Mouse (Mus musculus) hindlimb bud, embryonic 11.5 days (tissue): ENCODE measurements around the gene Fry.

Experiments
- DNase-seq: peaks from one replicate; pipeline ENCODE4 v3.0.0-alpha.2; 2012; ENCODE audit warnings: low read depth, low spot score; ENCODE audit errors: extremely low spot score

The Fry gene

DNA sequence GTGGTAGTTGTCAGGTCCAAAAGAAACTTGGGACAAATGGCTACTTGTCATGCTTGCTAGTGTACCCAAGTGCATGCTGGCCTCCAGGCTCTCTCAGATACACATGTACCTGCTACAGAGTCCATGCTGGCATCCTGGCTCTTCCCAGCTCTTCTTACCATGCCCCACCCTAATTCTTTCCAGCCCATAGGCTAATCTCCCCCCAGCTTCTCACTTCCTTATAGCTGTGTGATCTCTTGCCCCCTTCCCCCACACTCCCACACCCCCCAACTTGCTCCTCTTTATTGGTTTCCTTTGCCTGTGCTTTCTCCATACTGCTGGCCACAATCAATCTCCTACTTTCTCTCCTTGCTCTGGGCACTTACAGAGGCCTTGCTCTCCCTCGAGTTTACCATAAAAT lies 146.6 kb downstream of the Fry start:
- no peak for DNase-seq

DNA sequence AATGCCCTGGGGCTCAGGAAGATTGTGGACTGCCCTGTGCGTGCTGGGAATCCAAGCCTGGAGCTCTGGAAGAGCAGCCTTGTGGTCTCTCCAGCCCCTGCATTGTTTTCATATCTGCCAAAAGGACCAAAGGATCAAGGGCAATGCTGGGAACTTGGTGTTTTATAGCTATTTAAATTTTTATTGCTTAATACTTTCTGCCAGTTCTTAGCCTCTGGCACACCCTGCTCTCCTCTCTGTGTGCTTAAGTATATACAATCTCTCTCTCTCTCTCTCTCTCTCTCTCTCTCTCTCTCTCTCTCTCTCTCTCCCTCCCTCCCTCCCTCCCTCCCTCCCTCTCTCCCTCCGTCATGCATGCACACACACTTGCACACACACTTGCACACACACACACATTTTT lies 147.5 kb downstream of the Fry start:
- no peak for DNase-seq

DNA sequence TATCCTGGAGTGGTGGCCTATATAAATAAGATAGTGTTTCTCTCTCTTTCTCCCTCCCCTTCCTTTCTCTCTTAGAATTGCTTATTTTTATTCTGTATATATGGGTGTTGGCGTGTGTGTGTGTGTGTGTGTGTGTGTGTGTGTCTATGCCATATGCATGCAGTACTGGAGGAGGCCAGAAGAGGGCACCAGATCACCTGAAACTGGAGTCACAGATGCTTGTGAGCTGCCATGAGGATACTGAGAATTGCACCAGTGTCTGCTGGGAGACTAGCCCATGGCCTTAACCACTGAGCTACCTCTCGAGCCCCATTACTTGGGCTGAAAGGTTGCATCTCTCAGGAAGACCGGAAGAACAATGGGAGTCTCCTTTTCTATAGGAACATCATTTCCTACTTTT lies 149.8 kb downstream of the Fry start:
- no peak for DNase-seq

DNA sequence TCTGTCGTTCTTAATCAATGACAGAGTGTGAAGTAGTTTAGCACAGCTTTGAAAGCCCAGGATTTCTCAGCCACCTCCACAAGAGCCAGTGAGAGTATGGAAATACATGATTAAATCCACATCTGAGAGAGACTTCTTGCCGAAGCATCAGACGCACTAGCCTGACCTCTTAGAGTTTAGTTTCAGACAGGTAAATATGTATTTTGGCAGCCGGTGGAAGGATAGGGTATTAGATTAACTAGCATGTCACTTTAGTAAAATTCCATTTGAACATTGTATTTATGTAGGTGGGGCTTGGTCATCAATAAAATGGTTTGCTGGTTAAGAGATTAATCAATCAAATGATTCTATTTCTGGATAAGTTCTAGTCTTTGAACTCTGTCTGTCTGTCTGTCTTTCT lies 152.0 kb downstream of the Fry start:
- no peak for DNase-seq

DNA sequence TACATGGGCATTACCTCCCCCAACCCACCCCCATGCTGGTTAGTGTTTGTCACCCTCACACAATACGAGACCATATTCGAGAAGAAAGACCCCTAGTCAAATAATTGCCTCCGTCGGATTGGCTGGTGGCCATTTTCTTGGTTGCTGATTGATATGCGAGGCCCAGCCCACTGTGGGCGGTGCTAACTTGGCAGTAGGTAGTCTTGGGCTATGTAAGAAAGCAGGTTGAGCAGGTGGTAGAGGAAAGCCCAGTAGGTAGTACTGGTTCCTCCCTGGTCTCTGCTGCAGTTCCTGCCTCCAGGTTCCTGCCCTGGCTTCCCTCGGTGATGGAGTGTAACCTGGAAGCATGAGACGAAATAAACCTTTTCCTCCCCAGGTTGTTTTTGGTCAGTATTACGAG lies 153.7 kb downstream of the Fry start:
- no peak for DNase-seq

DNA sequence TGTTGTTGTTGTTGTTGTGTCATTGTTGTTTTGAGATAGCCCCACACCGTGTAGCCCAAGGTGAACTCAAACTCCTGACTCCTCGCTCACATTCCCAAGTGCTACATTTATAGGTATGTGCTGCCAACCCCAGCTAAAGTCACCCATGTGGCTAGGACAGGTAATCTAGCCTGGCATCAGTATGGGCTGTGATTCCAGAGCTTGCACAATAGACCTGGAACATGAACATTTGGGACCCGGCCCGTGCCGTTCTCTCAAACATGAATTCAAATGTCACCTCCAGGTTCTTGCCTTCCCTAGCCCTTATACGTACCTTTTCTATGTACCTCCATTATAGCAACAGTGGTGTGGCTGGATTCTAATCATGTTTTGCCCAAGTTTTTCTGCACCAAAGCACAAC lies 156.9 kb downstream of the Fry start:
- DNase-seq, result no peak

DNA sequence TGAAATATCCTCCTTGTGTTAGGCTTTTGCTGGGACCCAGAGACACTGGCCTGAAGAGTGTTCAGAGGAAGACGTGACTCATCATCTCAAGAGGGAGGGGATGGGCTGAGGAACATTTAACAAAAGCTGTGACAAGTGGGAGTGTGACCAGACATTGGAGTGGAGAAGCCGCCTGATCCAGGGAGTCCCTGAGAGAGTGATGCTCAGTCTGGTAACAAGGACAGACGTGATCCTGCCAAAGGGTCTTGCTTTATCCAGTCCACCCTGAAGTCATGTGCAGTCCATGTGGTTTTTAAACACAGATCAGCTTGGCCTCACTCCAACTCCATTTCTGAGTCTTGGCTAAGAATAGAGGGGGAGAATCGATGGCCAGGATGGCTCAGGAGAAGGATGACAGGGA lies 158.2 kb downstream of the Fry start:
- DNase-seq, result no peak

DNA sequence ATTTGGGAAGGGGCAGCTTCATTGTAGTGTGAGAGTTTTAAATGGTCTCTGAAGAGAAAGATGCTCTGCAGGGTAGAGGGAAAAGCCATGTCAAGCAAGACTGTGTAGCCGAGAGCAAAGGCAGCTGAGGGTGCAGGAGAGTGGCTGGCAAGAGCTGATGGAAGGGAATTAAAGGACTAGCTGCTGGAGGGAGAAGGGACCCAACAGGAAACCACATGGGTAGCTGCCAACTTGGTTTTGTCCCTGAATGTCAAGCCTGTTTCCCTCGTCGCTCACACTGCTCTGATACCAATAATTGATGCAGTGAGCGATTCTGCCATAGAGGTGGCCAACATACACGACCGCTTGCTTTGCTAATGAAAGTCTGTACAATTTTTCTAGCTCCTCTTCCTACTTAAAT lies 160.9 kb downstream of the Fry start:
- DNase-seq, result no peak

DNA sequence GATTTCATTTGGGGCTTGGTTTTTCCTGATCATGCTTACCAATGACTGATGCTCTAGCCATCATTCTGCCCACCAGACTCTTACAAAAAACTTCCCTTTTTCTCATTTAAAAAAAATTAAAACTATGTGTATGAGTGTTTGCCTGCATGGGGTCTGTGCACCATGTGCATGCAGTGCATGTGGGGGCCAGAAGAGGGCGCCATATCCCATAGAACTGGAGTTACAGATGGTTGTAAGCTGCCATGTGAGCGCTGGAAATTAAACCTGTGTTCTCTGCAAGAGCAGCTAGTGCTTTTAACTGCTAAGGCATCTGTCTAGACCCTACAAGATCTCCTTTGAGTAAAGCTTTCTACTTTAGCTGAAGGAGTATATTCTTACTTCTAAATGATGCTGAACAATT lies 162.6 kb downstream of the Fry start:
- no peak for DNase-seq

DNA sequence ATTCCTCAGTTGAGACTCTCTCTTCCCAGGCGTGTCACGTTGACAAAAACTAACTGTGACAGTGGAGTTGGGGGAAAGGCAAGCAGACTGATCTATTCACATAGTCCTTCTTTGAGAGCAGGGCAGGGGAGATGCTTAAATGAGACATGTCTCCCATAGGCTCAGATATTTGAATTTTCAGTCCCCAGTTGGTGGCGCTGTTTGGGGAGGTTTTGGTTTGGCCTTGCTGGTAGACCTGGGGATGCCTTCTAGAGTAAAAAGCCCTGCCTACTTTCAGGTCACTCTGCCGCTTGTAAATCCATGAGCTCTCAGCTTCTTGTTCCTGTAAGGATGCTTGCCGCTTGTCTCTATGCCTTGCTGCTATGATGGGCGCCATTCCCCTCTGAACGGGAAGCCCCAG lies 163.6 kb downstream of the Fry start:
- DNase-seq, result no peak

DNA sequence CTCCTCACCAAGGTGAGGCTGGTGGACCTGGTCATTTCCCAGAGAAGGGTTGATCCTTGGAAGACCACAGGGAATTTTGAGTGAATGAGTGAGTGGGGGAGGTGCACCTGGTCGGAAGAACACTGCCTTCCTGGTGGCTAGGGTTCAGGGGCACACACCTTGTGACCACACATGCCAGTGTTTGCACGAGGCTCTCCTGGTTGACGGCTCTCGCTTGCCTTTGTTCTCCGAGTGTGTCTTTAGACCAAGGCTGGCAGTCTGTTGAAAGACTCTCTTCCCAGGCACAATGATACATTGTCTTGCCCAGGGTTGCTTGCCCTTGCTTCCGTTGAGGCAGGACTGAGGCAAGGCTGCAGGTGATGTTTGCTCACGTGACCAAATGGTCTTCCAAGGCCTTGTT lies 169.5 kb downstream of the Fry start:
- no peak for DNase-seq

DNA sequence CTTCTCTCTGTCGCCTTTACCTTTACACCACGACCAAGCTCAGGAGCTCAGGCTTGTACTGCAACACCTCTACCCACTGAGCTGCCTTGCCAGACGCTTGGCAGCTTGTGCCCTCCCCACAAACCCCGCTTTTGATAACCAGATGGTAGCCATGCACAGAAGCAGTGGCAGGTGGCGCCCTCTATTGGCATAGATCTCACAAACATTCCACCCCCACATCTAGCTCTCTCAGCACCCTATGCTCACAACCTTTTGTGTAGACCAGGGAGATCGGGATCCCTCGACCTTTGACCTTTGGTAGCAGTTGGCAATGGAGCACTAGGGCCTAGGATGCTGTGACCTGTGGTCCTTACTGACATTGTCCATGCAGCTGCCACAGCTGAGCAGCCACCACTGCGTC lies 171.2 kb downstream of the Fry start:
- no peak for DNase-seq

DNA sequence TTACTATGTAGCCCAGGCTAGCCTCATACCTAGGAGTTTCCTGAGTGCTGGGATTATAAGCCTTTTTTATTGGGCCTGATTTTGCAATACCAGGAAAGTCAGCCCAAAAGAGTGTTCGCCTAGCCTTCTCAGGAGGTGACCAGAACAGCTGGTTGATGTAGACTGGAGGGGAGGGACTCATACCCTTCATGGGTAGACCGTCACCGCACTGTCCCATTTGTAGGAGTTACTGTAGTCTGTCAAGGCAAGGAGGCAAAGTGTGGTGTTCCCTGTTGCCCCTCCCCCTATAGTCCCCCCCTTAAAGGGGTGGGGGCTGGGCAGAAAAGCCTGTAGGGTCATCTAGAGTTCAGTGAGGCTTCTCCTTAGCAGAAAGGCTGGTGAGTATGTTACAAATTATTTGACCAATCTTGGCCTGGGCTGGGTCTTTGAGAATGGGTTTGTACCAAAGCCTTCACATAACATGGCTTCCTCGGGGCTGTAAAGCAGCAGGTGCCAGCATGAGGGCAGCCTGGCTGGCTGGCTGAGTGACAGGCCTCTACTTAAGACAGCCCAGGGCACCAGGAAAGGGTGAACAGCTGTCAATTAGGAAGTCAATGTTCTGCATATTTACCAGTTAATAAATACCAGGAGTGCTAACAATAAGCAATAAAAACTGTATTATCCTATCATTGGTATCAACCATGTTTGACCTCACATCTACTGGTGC lies 172.2 kb downstream of the Fry start:
- no peak for DNase-seq

DNA sequence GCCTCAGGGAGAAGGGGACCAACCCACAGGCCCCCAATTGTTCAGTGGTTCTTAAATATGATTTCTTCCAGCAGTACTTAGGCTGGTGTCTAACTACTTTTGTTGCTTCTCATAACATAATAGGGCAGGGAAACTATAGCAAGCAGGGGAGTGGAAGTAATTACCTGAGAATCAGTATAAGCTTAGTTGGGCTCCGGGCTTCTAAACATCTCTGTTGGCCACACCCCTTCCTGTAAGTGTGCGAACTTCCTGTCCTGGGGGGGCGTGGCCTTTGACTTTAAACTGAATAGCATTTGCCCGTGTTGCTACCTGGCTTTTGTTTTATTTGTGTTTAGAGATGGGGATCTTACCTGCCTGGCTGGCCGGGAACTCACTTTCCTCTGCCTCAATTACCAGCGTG lies 172.8 kb downstream of the Fry start:
- DNase-seq, result no peak

DNA sequence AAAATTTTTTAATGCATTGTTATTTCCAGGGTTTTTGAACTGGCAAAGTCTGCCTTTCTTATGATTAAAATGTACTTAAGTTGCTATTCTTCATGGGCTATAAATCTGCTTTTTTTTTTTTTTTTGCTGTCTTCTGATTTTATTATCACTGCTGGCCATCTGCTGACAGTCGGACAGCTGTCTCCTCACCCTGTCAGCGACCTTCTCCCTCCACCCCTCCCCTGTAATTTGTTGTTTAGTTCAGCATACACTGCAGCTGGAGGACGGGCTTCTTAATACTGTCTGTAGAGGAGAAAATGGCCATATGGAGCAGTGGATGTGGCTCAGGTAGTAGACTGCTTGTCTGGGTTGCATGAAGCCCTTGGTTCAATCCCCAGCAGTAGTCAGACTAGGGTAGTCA lies 173.7 kb downstream of the Fry start:
- DNase-seq, result no peak

DNA sequence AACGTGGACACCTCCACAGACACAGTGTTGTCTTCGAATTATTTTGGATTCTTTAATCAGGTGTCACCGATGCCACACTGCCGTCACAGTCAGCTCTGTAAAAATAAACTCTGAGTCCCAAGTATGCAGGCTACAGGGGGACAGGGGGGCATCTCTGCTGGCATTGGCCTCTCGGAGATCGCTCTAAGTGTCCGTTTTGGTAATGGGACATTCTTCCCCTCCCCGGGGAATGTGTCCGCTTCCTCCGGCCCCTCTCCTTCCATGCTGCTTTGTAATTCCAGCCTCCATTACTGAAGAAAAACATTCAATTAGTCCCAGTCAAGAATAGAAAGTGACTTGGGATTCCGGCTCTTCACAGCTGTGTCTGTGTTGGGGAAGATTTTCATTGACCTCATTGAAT lies 175.9 kb downstream of the Fry start:
- DNase-seq, result no peak

DNA sequence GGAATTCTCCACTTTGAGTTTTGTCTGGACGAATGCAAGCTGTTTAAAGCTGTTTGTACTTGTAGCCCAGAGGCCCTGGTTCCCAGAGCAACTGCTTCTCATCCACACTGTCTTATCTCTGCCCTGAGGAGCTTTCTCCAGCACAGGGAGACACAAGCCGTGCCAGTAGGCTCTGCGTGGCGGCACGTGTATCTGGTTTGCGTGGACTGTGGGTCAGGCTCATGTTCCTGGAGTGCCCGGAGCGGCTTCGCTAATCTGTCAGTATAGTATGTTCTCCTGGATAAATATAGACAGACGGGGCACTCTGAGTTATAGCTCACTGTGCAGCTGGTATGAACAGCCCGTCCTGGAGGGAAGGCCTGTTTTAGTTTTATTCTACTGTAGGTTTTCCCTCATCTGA lies 176.7 kb downstream of the Fry start:
- no peak for DNase-seq

DNA sequence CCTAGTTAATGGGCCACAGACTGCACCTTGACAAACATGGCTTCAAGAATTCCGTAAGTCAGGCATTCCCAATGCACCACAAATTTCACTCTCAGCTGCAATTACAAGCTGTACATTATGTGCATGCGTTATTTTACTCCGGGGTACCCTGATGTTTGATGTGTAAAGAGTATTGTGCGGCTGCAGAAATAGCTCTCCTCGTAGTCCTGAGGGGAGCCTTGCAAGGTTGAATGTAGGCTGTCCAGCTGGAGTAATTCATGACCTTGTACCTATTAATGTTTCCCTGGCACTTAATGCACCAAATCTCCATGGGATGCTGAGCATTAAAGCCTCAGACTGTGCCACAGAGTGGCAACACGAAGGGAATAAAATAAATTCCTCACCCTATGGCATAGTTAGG lies 180.5 kb downstream of the Fry start:
- DNase-seq, result no peak

DNA sequence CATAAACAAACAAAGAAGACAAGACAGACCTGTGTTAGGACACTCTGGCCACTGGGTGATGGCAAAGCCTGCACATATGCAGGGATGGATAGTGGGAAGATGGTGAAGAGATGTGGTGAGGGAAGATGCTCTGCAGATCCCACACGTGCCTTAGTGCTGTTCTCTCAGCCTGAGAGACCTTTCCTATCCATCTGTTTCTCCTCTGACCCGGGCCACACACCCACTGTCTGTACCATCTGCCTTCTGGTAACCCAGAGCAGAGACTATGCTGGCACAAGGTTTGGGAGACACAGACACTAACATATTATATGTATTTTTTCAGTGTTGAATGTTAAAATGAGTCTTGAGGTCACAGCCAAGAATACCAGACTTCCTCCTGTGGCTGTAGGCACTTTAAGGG lies 183.7 kb downstream of the Fry start:
- DNase-seq, result no peak

DNA sequence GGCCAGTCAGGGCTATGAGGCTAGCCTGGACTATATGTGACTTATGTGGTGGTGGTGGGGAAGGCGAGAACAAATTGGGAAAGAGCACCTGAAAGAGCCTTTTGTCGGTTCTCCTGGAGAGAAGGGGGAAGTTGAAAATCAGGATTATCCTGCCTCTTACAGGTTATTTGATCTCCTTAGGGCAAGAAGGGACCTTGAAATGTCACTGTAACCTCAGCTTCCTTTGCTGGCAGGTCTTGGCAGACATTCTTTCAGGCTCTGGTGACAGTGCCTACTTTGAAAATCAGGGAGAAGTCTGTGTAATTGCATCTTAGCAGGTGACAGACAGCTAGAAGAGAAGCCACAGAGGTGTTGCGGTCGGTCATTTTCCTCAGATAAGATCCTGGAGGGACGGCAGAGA lies 184.6 kb downstream of the Fry start:
- DNase-seq, result no peak

DNA sequence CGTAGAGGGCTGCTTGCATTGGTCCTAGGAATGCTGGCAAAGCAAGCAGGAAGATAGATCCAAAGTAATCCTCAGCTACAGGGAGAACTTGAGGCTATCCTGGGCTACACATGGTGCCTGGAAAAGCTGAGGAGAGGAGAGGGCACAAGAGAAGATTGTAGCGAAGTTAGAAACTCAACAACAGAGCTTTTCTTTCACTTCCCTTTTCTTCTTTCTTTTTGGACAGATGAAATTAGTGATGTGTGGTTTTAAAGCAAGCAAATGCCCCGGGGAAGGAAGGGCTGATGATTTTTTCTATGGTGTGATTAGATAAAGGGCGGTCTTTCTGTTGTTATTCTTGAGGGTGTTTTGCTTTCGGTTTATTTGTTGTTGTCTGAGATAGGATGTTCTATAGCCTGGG lies 188.1 kb downstream of the Fry start:
- no peak for DNase-seq

DNA sequence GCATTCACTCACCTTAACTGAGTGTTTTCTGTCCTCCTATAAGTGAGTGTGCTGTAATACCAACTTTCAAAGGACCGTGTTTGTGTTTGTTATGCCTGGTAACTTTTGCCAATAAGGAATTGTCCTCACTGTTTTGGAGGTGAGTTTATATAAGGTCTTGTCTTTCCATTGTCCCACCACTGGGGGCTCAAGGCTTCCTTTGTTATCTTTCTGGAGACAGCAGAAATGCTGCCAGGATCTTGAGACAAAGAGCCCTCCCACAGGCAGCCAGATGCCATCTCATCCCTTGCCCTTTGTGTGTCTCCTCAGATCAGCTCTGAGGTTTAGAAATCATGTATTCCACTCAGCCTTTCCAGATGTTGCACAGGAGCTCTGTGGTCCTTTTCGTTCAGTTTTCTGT lies 194.8 kb downstream of the Fry start:
- no peak for DNase-seq

DNA sequence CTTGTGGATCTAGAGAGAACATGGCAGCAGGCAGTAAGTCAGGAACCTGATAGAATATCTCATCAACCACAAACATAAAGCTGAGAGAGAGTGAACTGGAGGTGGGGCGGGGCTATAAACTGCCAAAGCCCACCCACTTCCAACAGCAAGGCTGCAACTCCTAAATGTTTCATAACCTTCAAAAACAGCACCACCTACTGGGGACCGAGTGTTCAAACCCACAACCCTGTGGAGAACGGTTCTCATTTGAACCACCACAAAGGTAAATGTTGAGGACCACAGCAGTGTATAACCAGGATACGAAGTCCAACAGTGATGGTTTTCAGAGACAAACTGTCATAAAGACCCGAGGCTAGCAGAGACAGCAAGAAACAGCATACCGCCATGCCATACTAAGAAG lies 196.1 kb downstream of the Fry start:
- DNase-seq, result no peak

DNA sequence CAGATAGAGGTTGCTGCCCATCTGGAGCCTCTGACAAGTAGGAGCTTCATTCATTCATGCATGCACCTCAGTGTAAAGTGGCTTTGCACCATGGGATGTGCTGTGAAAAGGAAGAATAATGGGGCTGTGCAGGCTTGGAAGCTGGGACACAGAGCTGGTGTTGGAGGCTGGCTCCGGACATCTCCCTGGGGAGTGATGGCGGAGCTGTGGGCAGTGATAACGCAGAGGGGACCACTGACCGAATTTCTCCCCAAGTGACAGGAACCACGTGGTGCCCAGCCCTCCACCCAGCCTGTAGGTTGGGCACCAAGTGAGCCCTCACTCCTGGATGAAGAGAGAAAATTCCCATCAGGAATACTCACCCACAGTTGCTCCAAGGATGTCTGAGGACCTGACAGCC lies 207.0 kb downstream of the Fry start:
- no peak for DNase-seq
